Mouse (Mus musculus) activated CD4-positive, CD25-positive, alpha-beta regulatory T cell (primary cell): ENCODE results near the gene Ncaph2. TPM values are rescaled to one million over a fixed set of nuclear protein-coding genes. Genes with fewer than 3 reads are reported as not detected.

Source experiments
- polyA plus RNA-seq, 2 experiments: library from polyadenylated mRNA; unstranded; fragments of 100-300 nt; shearing (Covaris generic); gene quantifications; one replicate each; pipeline ENCODE4 v1.2.1; 2017

Gene Ncaph2
- polyA plus RNA-seq = 100 to 1,000 TPM; 146 to 155 TPM

DNA sequence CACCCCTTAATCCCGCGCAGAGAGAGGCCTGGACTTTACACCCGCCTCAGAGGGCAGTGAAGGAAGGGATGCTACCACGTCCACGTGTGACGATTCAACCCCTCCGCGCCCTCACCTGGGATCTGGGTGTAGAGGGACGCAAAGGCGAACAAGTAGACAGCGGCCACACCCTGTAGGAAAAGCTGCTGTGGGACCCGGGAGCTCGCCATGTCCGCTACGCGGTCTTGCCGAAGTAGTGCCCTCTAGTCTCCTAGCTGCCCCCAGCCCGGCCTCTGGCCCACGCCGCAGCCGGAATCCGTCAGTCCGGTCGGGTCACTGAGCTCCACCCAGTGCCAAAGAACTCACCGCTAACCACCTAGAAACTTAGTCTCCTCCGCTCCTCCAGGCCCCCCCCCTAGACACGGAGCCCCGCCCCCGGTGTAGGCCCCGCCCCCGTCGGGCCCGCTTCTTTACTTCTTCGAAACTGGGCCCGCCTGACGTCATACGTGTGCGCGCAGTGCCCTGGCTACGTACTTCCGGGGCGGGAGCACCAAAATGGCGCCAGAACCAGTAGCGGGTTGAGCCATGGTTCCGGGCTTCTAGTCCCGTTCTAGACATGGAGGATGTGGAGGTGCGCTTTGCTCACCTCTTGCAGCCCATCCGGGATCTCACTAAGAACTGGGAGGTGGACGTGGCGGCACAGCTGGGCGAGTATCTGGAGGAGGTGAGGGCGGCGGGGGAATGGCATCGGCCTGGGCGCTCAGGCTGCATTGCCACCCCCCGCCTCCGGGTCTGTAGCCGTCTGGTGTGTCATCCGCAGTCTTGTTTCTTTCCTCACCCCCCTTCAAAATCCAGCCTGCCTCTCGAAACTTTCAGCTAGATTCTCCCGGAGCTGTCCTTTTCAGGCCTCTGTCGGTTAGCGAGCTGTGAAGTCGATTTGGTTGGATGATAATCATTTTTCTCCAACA is at the start of gene Ncaph2, which contains the start of gene Lmf2:
Gene Ncaph2, plus strand, starts transcription at position 479 of the 947 bp plus-strand sequence.
Gene Lmf2, minus strand, starts transcription at position 419 of the 947 bp plus-strand sequence.

DNA sequence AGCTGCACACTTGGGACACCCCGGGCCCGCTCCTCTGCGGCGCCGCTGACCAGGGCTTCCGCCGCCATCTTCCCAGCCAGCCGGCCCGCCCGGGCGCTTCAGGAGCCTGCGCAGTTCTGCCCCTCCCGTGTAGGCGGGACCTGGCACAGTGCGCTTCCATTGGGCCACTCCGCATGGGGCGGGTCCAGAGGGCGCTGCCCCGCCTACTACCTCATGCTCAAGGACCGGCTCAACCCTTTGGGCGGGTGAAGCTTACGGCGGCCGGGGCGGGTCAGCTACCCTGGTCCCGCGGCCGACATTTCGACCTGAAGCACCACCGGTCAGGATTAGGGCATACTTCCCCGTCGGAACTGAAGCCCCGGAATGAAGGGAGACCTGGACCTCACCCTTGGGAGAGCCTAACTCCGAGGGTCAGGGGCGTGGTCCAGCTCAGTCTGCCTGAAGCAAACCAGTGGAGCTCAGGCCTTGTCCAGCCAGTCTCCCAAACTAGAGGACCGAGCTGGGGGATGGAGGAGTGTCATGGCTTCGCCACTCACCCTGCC is 40.3 kb upstream of the Ncaph2 start, which contains the start of gene Sbf1:
Gene Sbf1, minus strand, starts transcription at position 122 of the 542 bp plus-strand sequence.

GRCm38 (mm10) chr15:89322670-89323522 is 32.6 kb upstream of the Ncaph2 start, which contains the start of gene Adm2:
Adm2 (plus strand) TSS chr15:89322720.

DNA sequence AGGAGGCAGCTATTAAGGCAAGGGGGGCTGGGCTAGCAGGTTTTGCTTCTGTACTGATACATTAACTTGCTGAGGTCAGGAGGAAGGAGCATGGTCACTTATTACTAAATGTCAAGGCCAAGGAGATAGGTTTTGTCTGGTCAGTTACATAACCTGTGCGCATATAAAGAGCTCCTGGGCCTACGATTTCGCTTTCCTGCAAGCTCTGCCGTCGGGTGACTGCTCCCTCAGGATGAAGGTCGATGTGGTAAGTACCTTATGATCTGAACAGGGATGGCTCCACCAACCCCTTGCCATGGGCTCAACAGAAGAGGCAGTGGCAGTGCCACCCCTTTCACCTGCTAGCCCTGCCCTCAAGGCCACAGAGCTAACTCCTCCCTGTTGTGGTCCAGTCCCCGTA is 21.2 kb upstream of the Ncaph2 start, which contains the start of gene Miox:
Gene Miox, plus strand, starts transcription at position 128 of the 400 bp plus-strand sequence.

DNA sequence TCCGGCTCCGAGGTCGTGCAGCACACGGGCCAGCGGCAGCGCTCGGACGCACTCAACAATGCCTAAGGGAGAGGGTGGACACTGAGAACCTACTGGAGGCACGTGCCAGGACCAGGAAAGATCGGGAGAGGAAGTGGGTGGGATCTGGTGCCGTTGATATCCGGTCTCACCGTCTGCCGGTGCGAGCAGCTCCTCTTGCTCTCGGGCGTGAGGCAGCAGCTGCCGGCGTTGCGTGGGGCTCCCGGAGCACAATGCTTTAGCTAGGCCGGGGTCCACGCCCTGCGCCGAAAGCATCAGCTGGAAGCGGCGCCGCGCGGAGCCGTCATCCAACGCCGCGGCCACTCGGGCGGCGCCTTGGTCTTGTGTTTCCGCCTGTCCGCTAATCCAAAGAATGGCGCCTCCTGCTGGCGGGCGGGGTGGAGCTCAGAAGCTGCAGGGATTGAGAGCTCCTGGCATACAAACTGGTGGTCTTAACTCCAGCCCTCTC is 18.3 kb downstream of the Ncaph2 start, which contains the start of gene Sco2:
Gene Sco2, minus strand, starts transcription at position 85 of the 487 bp plus-strand sequence.

DNA sequence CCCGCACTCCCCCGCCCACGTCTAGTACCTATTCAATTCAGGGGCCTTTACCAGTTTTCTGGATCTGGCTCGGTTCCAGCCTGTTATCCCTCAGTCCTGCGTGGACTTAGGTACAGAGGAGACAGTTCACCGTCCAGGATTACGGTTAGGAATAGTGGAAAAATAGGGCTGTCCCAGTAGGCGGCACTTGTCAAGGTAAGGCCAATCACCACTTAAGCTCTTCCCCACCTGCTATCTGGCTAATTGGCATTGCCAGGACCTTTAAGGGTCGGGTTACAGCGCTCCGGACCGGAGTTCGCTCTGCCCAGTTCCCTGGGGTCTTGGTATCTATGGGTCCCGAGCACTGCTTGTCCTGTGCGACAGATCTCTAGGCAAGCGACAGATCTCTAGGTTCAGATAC is 21.4 kb downstream of the Ncaph2 start, which contains the start of gene Tymp:
Gene Tymp, minus strand, starts transcription at position 83 of the 400 bp plus-strand sequence.

GRCm38 (mm10) chr15:89378831-89379401 is 23.4 kb downstream of the Ncaph2 start, which contains the start of gene Odf3b:
Odf3b (minus strand) TSS chr15:89379282.

DNA sequence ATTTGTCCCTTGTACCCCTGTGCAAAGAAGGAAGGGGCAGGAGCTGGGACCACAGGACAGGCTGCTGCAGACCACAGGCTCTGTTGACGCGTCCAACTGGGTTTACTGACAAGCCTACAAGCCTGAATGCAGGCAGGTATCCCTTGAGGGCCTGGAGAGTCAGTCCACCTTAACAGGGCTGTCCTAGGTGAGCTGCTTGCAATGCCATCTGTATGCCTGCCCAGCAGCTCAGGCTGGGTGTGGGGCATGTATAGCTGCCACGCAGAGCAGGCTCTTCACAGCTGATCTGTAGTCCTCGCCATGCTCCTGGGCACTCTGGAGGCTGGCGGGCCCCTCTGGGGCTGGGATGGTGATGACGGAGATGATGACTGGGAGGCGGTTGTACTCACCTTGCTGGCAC is 29.1 kb downstream of the Ncaph2 start, which contains the start of gene Klhdc7b:
Gene Klhdc7b, plus strand, starts transcription at position 301 of the 400 bp plus-strand sequence.

DNA sequence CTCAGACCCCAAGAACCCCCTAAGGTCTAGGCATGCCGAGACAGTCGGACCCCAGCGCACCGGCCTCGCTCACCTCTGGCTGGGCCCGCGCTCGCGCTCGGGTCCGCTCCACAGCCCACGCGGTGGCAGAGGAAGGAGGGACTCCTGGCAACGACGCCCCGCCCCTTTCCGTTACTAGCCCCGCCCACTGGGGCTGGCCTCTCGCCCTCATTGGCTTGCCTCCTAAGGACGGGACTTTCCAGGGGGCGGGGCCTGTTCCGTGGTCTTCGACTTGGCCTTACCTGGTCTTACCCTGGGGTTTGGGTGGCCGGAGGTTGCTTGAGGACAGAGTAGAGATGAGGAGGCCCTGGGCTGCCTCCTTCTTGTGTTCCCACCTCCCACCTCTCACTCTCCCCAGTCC is 54.6 kb downstream of the Ncaph2 start, which contains the start of gene Syce3:
Gene Syce3, minus strand, starts transcription at position 386 of the 400 bp plus-strand sequence.

Other genes starting within 250 kb of the Ncaph2 start
- 10 to 100 TPM; 16.4 to 18.9 TPM for gene Tubgcp6, start 232.6 kb upstream of the Ncaph2 start, polyA plus RNA-seq
- gene Hdac10, start 227.0 kb upstream of the Ncaph2 start, polyA plus RNA-seq = 10 to 100 TPM; 26.7 to 34.8 TPM
- gene Mapk12, start 215.0 kb upstream of the Ncaph2 start, polyA plus RNA-seq = 1 to 10 TPM in 1 of 2 experiments, under 1 TPM in 1; 0.79 to 1.2 TPM
- 10 to 100 TPM; 37.3 to 55.9 TPM for gene Mapk11, start 206.1 kb upstream of the Ncaph2 start, polyA plus RNA-seq
- gene Plxnb2, start 174.9 kb upstream of the Ncaph2 start, polyA plus RNA-seq = 1 to 10 TPM; 2.0 to 2.7 TPM
- gene Dennd6b, start 159.2 kb upstream of the Ncaph2 start, polyA plus RNA-seq = 10 to 100 TPM; 19.1 TPM
- gene Ppp6r2, start 144.2 kb upstream of the Ncaph2 start, polyA plus RNA-seq = 10 to 100 TPM; 22.0 to 22.6 TPM
- 100 to 1,000 TPM; 129 to 163 TPM for gene Sbf1, start 40.4 kb upstream of the Ncaph2 start, polyA plus RNA-seq
- gene Adm2, start 33.0 kb upstream of the Ncaph2 start, polyA plus RNA-seq = not detected
- 1 to 10 TPM in 1 of 2 experiments, not detected in 1; 1.0 TPM for gene Miox, start 21.3 kb upstream of the Ncaph2 start, polyA plus RNA-seq
- 10 to 100 TPM; 42.1 to 65.9 TPM for gene Lmf2, start 60 bp upstream of the Ncaph2 start, polyA plus RNA-seq
- gene Sco2, start 18.1 kb downstream of the Ncaph2 start, polyA plus RNA-seq = 1 to 10 TPM; 8.1 to 8.4 TPM
- gene Tymp, start 21.3 kb downstream of the Ncaph2 start, polyA plus RNA-seq = 1 to 10 TPM in 1 of 2 experiments, under 1 TPM in 1; 0.50 to 1.5 TPM
- 1 to 10 TPM in 1 of 2 experiments, under 1 TPM in 1; 0.93 to 1.6 TPM for gene Odf3b, start 23.6 kb downstream of the Ncaph2 start, polyA plus RNA-seq
- under 1 TPM in 1 of 2 experiments, not detected in 1; 0.18 TPM for gene Klhdc7b, start 29.2 kb downstream of the Ncaph2 start, polyA plus RNA-seq
- gene Syce3, start 54.8 kb downstream of the Ncaph2 start, polyA plus RNA-seq = under 1 TPM in 1 of 2 experiments, not detected in 1; 0.64 TPM
- gene Cpt1b, start 70.1 kb downstream of the Ncaph2 start, polyA plus RNA-seq = under 1 TPM; 0.16 to 0.29 TPM
- 1 to 10 TPM; 5.8 to 7.9 TPM for gene C730034F03Rik, start 73.9 kb downstream of the Ncaph2 start, polyA plus RNA-seq
- under 1 TPM in 1 of 2 experiments, not detected in 1; 0.20 TPM for gene Gm44502, start 74.0 kb downstream of the Ncaph2 start, polyA plus RNA-seq
- 10 to 100 TPM; 93.2 to 94.4 TPM for gene Chkb, start 74.2 kb downstream of the Ncaph2 start, polyA plus RNA-seq
- gene Mapk8ip2, start 98.2 kb downstream of the Ncaph2 start, polyA plus RNA-seq = under 1 TPM; 0.11 to 0.21 TPM
- 10 to 100 TPM in 1 of 2 experiments, 1 to 10 TPM in 1; 9.6 to 18.0 TPM for gene Arsa, start 121.7 kb downstream of the Ncaph2 start, polyA plus RNA-seq
- under 1 TPM in 1 of 2 experiments, not detected in 1; 0.49 TPM for gene Shank3, start 143.9 kb downstream of the Ncaph2 start, polyA plus RNA-seq
- not detected for gene Acr, start 212.6 kb downstream of the Ncaph2 start, polyA plus RNA-seq
- gene Rabl2, start 236.2 kb downstream of the Ncaph2 start, polyA plus RNA-seq = under 1 TPM; 0.74 to 0.81 TPM